Mouse (Mus musculus) kidney, postnatal 36 days (tissue): ENCODE results near the gene Zg16.

Source experiments
- DNase-seq, 2 experiments: peaks; one replicate each; pipeline ENCODE4 v3.0.0; 2021 to 2022; ENCODE audit warnings: mixed read lengths in 2 of 2

The Zg16 gene

GRCm38 (mm10) chr7:127066317-127066716 lies 20.8 kb downstream of the Zg16 start:
- no peak for DNase-seq

- DNase-seq, result no peak
Observed at GRCm38 (mm10) chr7:127065538-127065937, 21.6 kb downstream of the Zg16 start.

- no peak for DNase-seq
Observed at GRCm38 (mm10) chr7:127055026-127055585, 32.0 kb downstream of the Zg16 start.

- DNase-seq, result peak; percentile 93
Observed at GRCm38 (mm10) chr7:127041851-127042672, 45.1 kb downstream of the Zg16 start, which contains the start of gene Kif22. Gene Kif22 (minus strand): TSS chr7:127042471.

- DNase-seq, result no peak
Observed at GRCm38 (mm10) chr7:127031244-127031643, 55.9 kb downstream of the Zg16 start.

- DNase-seq, result no peak
Observed at GRCm38 (mm10) chr7:127030172-127030571, 57.0 kb downstream of the Zg16 start.

- no peak for DNase-seq
Observed at GRCm38 (mm10) chr7:127027885-127028284, 59.2 kb downstream of the Zg16 start.

GRCm38 (mm10) chr7:127026984-127027726 lies 60.0 kb downstream of the Zg16 start, which contains the start of gene Maz:
Gene Maz (minus strand): TSS chr7:127027037.
- DNase-seq, result peak; percentile 100

- DNase-seq, result no peak
Observed at GRCm38 (mm10) chr7:127026616-127026983, 60.5 kb downstream of the Zg16 start.

GRCm38 (mm10) chr7:127026161-127026600 lies 60.9 kb downstream of the Zg16 start:
- DNase-seq, result peak; percentile 79 to 88

- DNase-seq, result peak in 1 of 2 experiments; percentile 70
Observed at GRCm38 (mm10) chr7:127025556-127026160, 61.5 kb downstream of the Zg16 start.

- peak; percentile 90 for DNase-seq
Observed at GRCm38 (mm10) chr7:127024755-127025555, 62.2 kb downstream of the Zg16 start.

- DNase-seq, result no peak
Observed at GRCm38 (mm10) chr7:127023896-127024690, 63.0 kb downstream of the Zg16 start.

GRCm38 (mm10) chr7:127023272-127023691 lies 63.8 kb downstream of the Zg16 start:
- no peak for DNase-seq

- no peak for DNase-seq
Observed at GRCm38 (mm10) chr7:127022528-127023271, 64.4 kb downstream of the Zg16 start.

GRCm38 (mm10) chr7:127021563-127022527 lies 65.3 kb downstream of the Zg16 start:
- no peak for DNase-seq

- peak in 1 of 2 experiments; percentile 43 for DNase-seq
Observed at GRCm38 (mm10) chr7:127020901-127021562, 66.1 kb downstream of the Zg16 start, which contains the start of the genes Gm42742 and Prrt2. Gene Gm42742 (minus strand): TSS chr7:127021097. Gene Prrt2 (minus strand): TSS chr7:127021211.

GRCm38 (mm10) chr7:127020491-127020890 lies 66.6 kb downstream of the Zg16 start:
- DNase-seq, result no peak
